Mouse (Mus musculus): ENCODE measurements around the gene Rpl32.

GRCm38 (mm10) chr6:115821216-115821993 lies 12.9 kb upstream of the Rpl32 start:
- no peak for TF ChIP-seq POLR2A (IDR thresholded peaks at IDR 0.05; ENCODE audit: insufficient read length, low read depth)
- no peak for TF ChIP-seq E2F4 (IDR thresholded peaks at IDR 0.05; ENCODE audit: insufficient read depth)
- no peak for TF ChIP-seq MYOG (IDR thresholded peaks at IDR 0.05; ENCODE audit: control insufficient read depth in 1 of 3, insufficient read depth in 1 of 3, insufficient read length in 2 of 3, low read depth in 2 of 3)
- TF ChIP-seq POLR2AphosphoS2 (IDR thresholded peaks at IDR 0.05; ENCODE audit: insufficient read length, low read depth), result no peak
- TF ChIP-seq USF1 (IDR thresholded peaks at IDR 0.05; ENCODE audit: low read depth), result no peak
- TF ChIP-seq TCF12 (IDR thresholded peaks at IDR 0.05; ENCODE audit: insufficient read depth, poor library complexity, severe bottlenecking), result no peak
- no peak for TF ChIP-seq MAX (IDR thresholded peaks at IDR 0.05; ENCODE audit: low read depth)

All from myocyte (in vitro differentiated cells).